Mouse (Mus musculus): ENCODE measurements at regions not wholly inside any gene's neighbourhood (a gene's known extent, or its start where the extent isn't known, plus 50 kb on each side); places are given as distances from the start of the nearest gene placed in this dataset.

DNA sequence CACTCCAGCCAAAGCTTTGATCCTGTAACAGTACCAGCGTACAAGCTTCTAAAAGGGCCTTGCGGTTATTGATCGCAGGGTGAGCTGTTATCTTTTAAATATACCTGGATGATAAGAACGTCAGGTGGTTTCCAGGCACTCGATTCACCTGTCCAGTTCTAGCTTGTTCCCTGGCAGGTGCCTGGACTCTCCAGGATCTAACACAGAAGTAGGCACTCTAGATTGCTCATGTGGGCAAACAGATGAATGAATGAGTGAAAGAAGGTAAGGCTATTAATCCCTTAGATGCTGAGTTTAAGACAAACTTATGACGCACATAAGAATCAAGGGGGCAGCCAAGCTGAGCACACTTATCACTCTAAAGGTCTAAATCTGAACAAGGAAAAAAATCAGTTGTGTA is 190.3 kb upstream of the Klf14 start:
- no peak for TF ChIP-seq CTCF (IDR thresholded peaks at IDR 0.05; ENCODE audit: control insufficient read depth, insufficient read depth, insufficient read length)
- TF ChIP-seq CEBPB (IDR thresholded peaks at IDR 0.05; ENCODE audit: low read depth): no peak
- no peak for TF ChIP-seq MYOD1 (IDR thresholded peaks at IDR 0.05; ENCODE audit: control insufficient read depth, insufficient read length, low read depth)
- TF ChIP-seq USF1 (IDR thresholded peaks at IDR 0.05; ENCODE audit: low read depth): no peak
- TF ChIP-seq MYOG (IDR thresholded peaks at IDR 0.05; ENCODE audit: control insufficient read depth, extremely low read depth, insufficient read length): no peak

Measured in C2C12 (cell line).